9 mouse cellular contexts compared by ENCODE assay signal in the genomic region with DNA sequence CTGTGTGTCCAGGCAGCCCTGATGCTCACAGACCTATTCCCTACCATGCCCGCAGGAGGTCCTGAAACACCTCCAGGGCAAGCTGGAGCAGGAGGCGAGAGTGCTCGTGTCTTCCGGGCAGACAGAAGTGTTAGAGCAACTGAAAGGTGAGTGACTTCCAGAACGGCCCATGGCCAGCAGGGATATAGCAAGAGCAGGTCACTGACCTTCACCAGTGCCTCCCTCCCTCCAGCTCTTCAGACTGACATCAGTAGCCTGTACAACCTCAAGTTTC. TPM values are rescaled to one million over a fixed set of nuclear protein-coding genes. Genes with fewer than 3 reads are reported as not detected.
A peak's percentile ranks its signal among the peaks of the same experiment; 100 is the strongest.
DNase-seq lines count a peak whose midpoint lies in the region; ATAC-seq and TF ChIP-seq lines count a peak whose summit lies in the region.
"Had no signal": no experiment of that assay in that cellular context is flagged by ENCODE, and none has a peak within 500 bp of the region (broad histone marks: within the 10 kb centered on the region; RNA-seq: fewer than 3 reads in every experiment).

No protein-coding gene starts in this region.

- no peak for ATAC-seq in heart, postnatal 0 days (ENCODE audit: insufficient read depth, low read depth)
- ATAC-seq in embryonic facial prominence, embryonic 14.5 days (ENCODE audit: low read depth) = no peak
- ATAC-seq in hindbrain, embryonic 13.5 days (ENCODE audit: low FRiP score) = no peak
- ATAC-seq in neural tube, embryonic 12.5 days (ENCODE audit: low FRiP score, low read depth) = no peak
- no peak for ATAC-seq in frontal cortex, adult (ENCODE audit: low TSS enrichment)

- no peaks in the 10 kb centered on the region for H3K36me3 ChIP-seq in heart, postnatal 0 days (replicated peaks; ENCODE audit: control insufficient read depth, insufficient read depth, low read length)
- 0 out of 2 replicates have a peak, but pooled peaks cover 8% of the 10 kb centered on the region for H3K36me3 ChIP-seq in embryonic facial prominence, embryonic 14.5 days (ENCODE audit: control insufficient read depth, insufficient read depth, low read length)
- H3K36me3 ChIP-seq in hindbrain, embryonic 13.5 days = peaks cover 52% of the 10 kb centered on the region
- peaks cover 43% of the 10 kb centered on the region for H3K36me3 ChIP-seq in neural tube, embryonic 12.5 days
- H3K36me3 ChIP-seq: liver, embryonic 15.5 days had no signal

- H3K4me3 ChIP-seq in heart, postnatal 0 days (ENCODE audit: low read depth, low read length) = no peak overlapping the region
- no peak overlapping the region for H3K4me3 ChIP-seq in embryonic facial prominence, embryonic 14.5 days (ENCODE audit: low read depth, low read length)
- peak overlapping the region; percentile 69 for H3K4me3 ChIP-seq in hindbrain, embryonic 13.5 days
- peak overlapping the region; percentile 67 for H3K4me3 ChIP-seq in neural tube, embryonic 12.5 days
- H3K4me3 ChIP-seq: liver, embryonic 15.5 days had no signal

- no peaks in the 10 kb centered on the region for H3K9me3 ChIP-seq in heart, postnatal 0 days (replicated peaks; ENCODE audit: control insufficient read depth, low read length)
- no peaks in the 10 kb centered on the region for H3K9me3 ChIP-seq in embryonic facial prominence, embryonic 14.5 days (ENCODE audit: control insufficient read depth, low read length)
- no peaks in the 10 kb centered on the region for H3K9me3 ChIP-seq in hindbrain, embryonic 13.5 days
- H3K9me3 ChIP-seq in neural tube, embryonic 12.5 days = no peaks in the 10 kb centered on the region
- H3K9me3 ChIP-seq: liver, embryonic 15.5 days had no signal

- no peak overlapping the region for H3K9ac ChIP-seq in heart, postnatal 0 days (replicated peaks; ENCODE audit: low read depth, low read length)
- peak overlapping the region; percentile 37; the same call in 1 of the 2 replicates for H3K9ac ChIP-seq in embryonic facial prominence, embryonic 14.5 days (ENCODE audit: low read depth, low read length)
- H3K9ac ChIP-seq in hindbrain, embryonic 13.5 days = peak overlapping the region; percentile 99
- peak overlapping the region; percentile 95 for H3K9ac ChIP-seq in neural tube, embryonic 12.5 days
- H3K9ac ChIP-seq: liver, embryonic 15.5 days had no signal

- H3K4me2 ChIP-seq in heart, postnatal 0 days (ENCODE audit: low read depth, low read length) = peak overlapping the region; percentile 19; the same call in 1 of the 2 replicates
- H3K4me2 ChIP-seq in embryonic facial prominence, embryonic 14.5 days (ENCODE audit: low read depth, low read length) = peak overlapping the region; percentile 36
- peak overlapping the region; percentile 98 for H3K4me2 ChIP-seq in hindbrain, embryonic 13.5 days
- peak overlapping the region; percentile 86 for H3K4me2 ChIP-seq in neural tube, embryonic 12.5 days (replicated peaks)
- H3K4me2 ChIP-seq: liver, embryonic 15.5 days had no signal

- peaks cover 81% of the 10 kb centered on the region for H3K27me3 ChIP-seq in heart, postnatal 0 days (ENCODE audit: control insufficient read depth, insufficient read depth, low read length)
- H3K27me3 ChIP-seq in embryonic facial prominence, embryonic 14.5 days (replicated peaks; ENCODE audit: control insufficient read depth, insufficient read depth, low read length) = peaks cover 58% of the 10 kb centered on the region
- no peaks in the 10 kb centered on the region for H3K27me3 ChIP-seq in hindbrain, embryonic 13.5 days
- H3K27me3 ChIP-seq in neural tube, embryonic 12.5 days (replicated peaks) = peaks cover 23% of the 10 kb centered on the region

- no peak for TF ChIP-seq CTCF in heart, postnatal 0 days (IDR thresholded peaks at IDR 0.05; ENCODE audit: low read depth)

- 51% methylated on average over 5 of the region's 5 CpGs for WGBS in heart, postnatal 0 days
- WGBS in embryonic facial prominence, embryonic 14.5 days = 54% methylated on average over 5 of the region's 5 CpGs
- 44% methylated on average over 5 of the region's 5 CpGs for WGBS in hindbrain, embryonic 13.5 days
- WGBS in neural tube, embryonic 12.5 days = 52% methylated on average over 5 of the region's 5 CpGs

- H3K4me1 ChIP-seq in heart, postnatal 0 days (ENCODE audit: control insufficient read depth, insufficient read depth) = peaks cover 9% of the 10 kb centered on the region; the same call in 1 of the 2 replicates
- H3K4me1 ChIP-seq in embryonic facial prominence, embryonic 14.5 days (ENCODE audit: control insufficient read depth, insufficient read depth, low read length) = no peaks in the 10 kb centered on the region
- peaks cover 86% of the 10 kb centered on the region for H3K4me1 ChIP-seq in hindbrain, embryonic 13.5 days (replicated peaks)
- peaks cover 57% of the 10 kb centered on the region for H3K4me1 ChIP-seq in neural tube, embryonic 12.5 days

- no peak for TF ChIP-seq EP300 in heart, postnatal 0 days (IDR thresholded peaks at IDR 0.05; ENCODE audit: low read depth)

- no peak for DNase-seq in heart, postnatal 0 days (ENCODE audit: low spot score)
- DNase-seq in heart, adult 8-10 months (ENCODE audit: low spot score) = no peak
- DNase-seq in embryonic facial prominence, embryonic 14.5 days (ENCODE audit: low spot score) = no peak
- DNase-seq in kidney, postnatal 10 days = no peak
- DNase-seq: adrenal gland, adult 8-10 months had no signal

- peak overlapping the region; percentile 40; the same call in 1 of the 2 replicates for H3K27ac ChIP-seq in heart, postnatal 0 days (ENCODE audit: low read depth)
- H3K27ac ChIP-seq in embryonic facial prominence, embryonic 14.5 days (replicated peaks; ENCODE audit: low read depth, low read length) = no peak overlapping the region
- H3K27ac ChIP-seq in hindbrain, embryonic 13.5 days = peak overlapping the region; percentile 97
- H3K27ac ChIP-seq in neural tube, embryonic 12.5 days = no peak overlapping the region
- H3K27ac ChIP-seq: liver, embryonic 15.5 days had no signal

RNA-seq across cellular contexts. Expression of a gene that starts 6.2 kb away (rescaled TPM):
- total RNA-seq in heart, postnatal 0 days (2014; rRNA removed; ENCODE audit: low replicate concordance) = 1.4 and 3.4 TPM in 2 replicates
- 0.77 and 0.83 TPM in 2 replicates for polyA plus RNA-seq in heart, postnatal 0 days (2015; fragmentation: Nextera tagmentation; extraction: Ambion mirVana)
- 1 to 10 TPM; 2.2 to 3.1 (median 2.2) TPM for total RNA-seq in heart, adult 8-10 months (2022)
- polyA plus RNA-seq in embryonic facial prominence, embryonic 14.5 days (2014; fragmentation: Nextera tagmentation; extraction: Ambion mirVana) = 6.2 and 7.4 TPM in 2 replicates
- polyA plus RNA-seq in hindbrain, embryonic 13.5 days (2015; fragmentation: Nextera tagmentation; extraction: Ambion mirVana) = 182 and 183 TPM in 2 replicates
- 160 and 175 TPM in 2 replicates for polyA plus RNA-seq in neural tube, embryonic 12.5 days (2016; fragmentation: Nextera tagmentation; extraction: Ambion mirVana)

RNA-seq across cellular contexts. Expression of a gene that starts 9.8 kb away (rescaled TPM):
- total RNA-seq in heart, postnatal 0 days (2014; rRNA removed; ENCODE audit: low replicate concordance) = 1,030 and 1,317 TPM in 2 replicates
- polyA plus RNA-seq in heart, postnatal 0 days (2015; fragmentation: Nextera tagmentation; extraction: Ambion mirVana) = 499 and 510 TPM in 2 replicates
- total RNA-seq in heart, adult 8-10 months (2022) = 100 to 1,000 TPM; 763 to 919 (median 846) TPM
- 1,047 and 1,145 TPM in 2 replicates for polyA plus RNA-seq in embryonic facial prominence, embryonic 14.5 days (2014; fragmentation: Nextera tagmentation; extraction: Ambion mirVana)
- polyA plus RNA-seq in hindbrain, embryonic 13.5 days (2015; fragmentation: Nextera tagmentation; extraction: Ambion mirVana) = 583 and 598 TPM in 2 replicates
- polyA plus RNA-seq in neural tube, embryonic 12.5 days (2016; fragmentation: Nextera tagmentation; extraction: Ambion mirVana) = 643 and 654 TPM in 2 replicates

RNA-seq across cellular contexts. Expression of a gene that starts 18.3 kb away (rescaled TPM):
- 13.5 and 41.4 TPM in 2 replicates for total RNA-seq in heart, postnatal 0 days (2014; rRNA removed; ENCODE audit: low replicate concordance)
- 35.2 and 37.4 TPM in 2 replicates for polyA plus RNA-seq in heart, postnatal 0 days (2015; fragmentation: Nextera tagmentation; extraction: Ambion mirVana)
- 10 to 100 TPM; 14.3 to 19.8 (median 16.3) TPM for total RNA-seq in heart, adult 8-10 months (2022)
- polyA plus RNA-seq in embryonic facial prominence, embryonic 14.5 days (2014; fragmentation: Nextera tagmentation; extraction: Ambion mirVana) = 38.5 and 46.3 TPM in 2 replicates
- polyA plus RNA-seq in hindbrain, embryonic 13.5 days (2015; fragmentation: Nextera tagmentation; extraction: Ambion mirVana) = 28.5 and 29.1 TPM in 2 replicates
- polyA plus RNA-seq in neural tube, embryonic 12.5 days (2016; fragmentation: Nextera tagmentation; extraction: Ambion mirVana) = 37.7 and 41.1 TPM in 2 replicates

RNA-seq across cellular contexts. Expression of a gene that starts 27.3 kb away (rescaled TPM):
- total RNA-seq in heart, postnatal 0 days (2014; rRNA removed; ENCODE audit: low replicate concordance) = not detected in 2 replicates
- 2.0 and 2.1 TPM in 2 replicates for polyA plus RNA-seq in heart, postnatal 0 days (2015; fragmentation: Nextera tagmentation; extraction: Ambion mirVana)
- 1 to 10 TPM; 1.7 to 3.1 (median 2.7) TPM for total RNA-seq in heart, adult 8-10 months (2022)
- polyA plus RNA-seq in embryonic facial prominence, embryonic 14.5 days (2014; fragmentation: Nextera tagmentation; extraction: Ambion mirVana) = 1.7 and 2.9 TPM in 2 replicates
- 1.9 and 2.5 TPM in 2 replicates for polyA plus RNA-seq in hindbrain, embryonic 13.5 days (2015; fragmentation: Nextera tagmentation; extraction: Ambion mirVana)
- polyA plus RNA-seq in neural tube, embryonic 12.5 days (2016; fragmentation: Nextera tagmentation; extraction: Ambion mirVana) = 2.2 and 2.3 TPM in 2 replicates

RNA-seq across cellular contexts. Expression of a gene that starts 27.7 kb away (rescaled TPM):
- total RNA-seq in heart, postnatal 0 days (2014; rRNA removed; ENCODE audit: low replicate concordance) = not detected in 2 replicates
- 0.85 and 1.0 TPM in 2 replicates for polyA plus RNA-seq in heart, postnatal 0 days (2015; fragmentation: Nextera tagmentation; extraction: Ambion mirVana)
- total RNA-seq in heart, adult 8-10 months (2022) = 1 to 10 TPM; 3.1 to 7.6 (median 5.0) TPM
- 5.6 and 7.5 TPM in 2 replicates for polyA plus RNA-seq in embryonic facial prominence, embryonic 14.5 days (2014; fragmentation: Nextera tagmentation; extraction: Ambion mirVana)
- polyA plus RNA-seq in hindbrain, embryonic 13.5 days (2015; fragmentation: Nextera tagmentation; extraction: Ambion mirVana) = 3.1 and 3.5 TPM in 2 replicates
- polyA plus RNA-seq in neural tube, embryonic 12.5 days (2016; fragmentation: Nextera tagmentation; extraction: Ambion mirVana) = 3.4 and 3.6 TPM in 2 replicates

Comparison
In these comparisons a context has a peak if more than half of its experiments do, and no peak if none do; other contexts are left out.
1. H3K27ac ChIP-seq: peak in heart, postnatal 0 days (single experiment) and hindbrain, embryonic 13.5 days (single experiment); none in embryonic facial prominence, embryonic 14.5 days (single experiment) and neural tube, embryonic 12.5 days (single experiment).
2. H3K4me2 ChIP-seq: peak in every context shown above with its lines; median percentile 98 in hindbrain, embryonic 13.5 days; 86 in neural tube, embryonic 12.5 days; 36 in embryonic facial prominence, embryonic 14.5 days; 19 in heart, postnatal 0 days.
3. H3K4me3 ChIP-seq: peak in hindbrain, embryonic 13.5 days (single experiment) and neural tube, embryonic 12.5 days (single experiment); none in heart, postnatal 0 days (single experiment) and embryonic facial prominence, embryonic 14.5 days (single experiment).
4. RNA of a gene that starts 6.2 kb away (polyA plus RNA-seq): 182 to 183 TPM in hindbrain, embryonic 13.5 days and 160 to 175 TPM in neural tube, embryonic 12.5 days; 6.2 to 7.4 TPM in embryonic facial prominence, embryonic 14.5 days and 0.77 to 0.83 TPM in heart, postnatal 0 days; every median in the first group is over 10 times any median in the second.